Mouse (Mus musculus): ENCODE results near the gene Etv2.

DNA sequence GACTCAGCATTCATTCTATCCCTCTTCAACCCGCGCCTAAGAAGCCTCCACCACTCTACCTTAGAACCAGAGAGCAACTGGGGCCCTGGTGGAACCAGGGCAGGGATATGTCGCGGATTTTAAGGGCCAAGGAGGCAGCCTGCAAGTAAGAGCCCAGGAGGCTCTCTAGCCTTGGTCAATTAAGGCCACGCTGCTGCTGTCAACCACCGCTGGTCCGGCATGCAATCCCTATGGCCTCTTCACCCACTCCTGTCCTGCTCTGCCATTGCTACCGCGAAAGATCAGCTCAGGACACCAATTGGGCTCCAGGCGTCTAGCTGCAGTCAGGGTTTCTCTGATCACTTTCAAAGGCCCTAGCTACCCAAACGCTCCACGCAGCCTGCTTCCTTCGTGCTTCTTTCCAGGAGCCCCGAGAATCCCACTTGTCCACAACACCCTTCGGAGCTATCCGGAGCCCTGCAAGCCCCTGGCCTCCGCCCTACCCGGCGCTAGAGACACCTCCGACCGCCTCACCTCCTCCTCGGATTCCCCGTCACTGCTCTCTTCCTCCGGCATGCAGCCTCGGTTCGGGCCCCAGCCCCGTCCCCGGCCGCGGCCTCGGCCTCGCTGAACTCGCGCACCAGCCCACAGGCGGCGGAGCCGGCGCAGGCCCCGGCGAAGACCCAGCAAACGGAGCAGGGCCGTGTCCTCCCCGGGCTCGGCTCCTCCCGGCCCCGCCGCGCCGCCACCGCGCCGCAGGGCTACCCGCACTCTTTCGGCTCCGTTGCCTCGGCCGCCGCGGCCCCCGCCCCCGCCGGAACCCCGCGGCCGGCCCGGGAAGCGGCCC lies 47.6 kb downstream of the Etv2 start:
- TF ChIP-seq CTCF (IDR thresholded peaks at IDR 0.05; ENCODE audit: insufficient read depth, low read depth, low read length), result no peak
- TF ChIP-seq POLR2A (IDR thresholded peaks at IDR 0.05; ENCODE audit: insufficient read depth, low read depth, low read length), result no peak

Data from olfactory bulb, adult 2 months (tissue).